Mouse (Mus musculus) stomach, embryonic 15.5 days (tissue): ENCODE results near the gene Tcl1b3. TPM values are rescaled to one million over a fixed set of nuclear protein-coding genes. Genes with fewer than 3 reads are reported as not detected.
"Not testable (repeated sequence)": the region's sequence is repeated elsewhere in the genome, so short reads cannot be mapped to it uniquely, and the experiment has no call there.

Experiments used
- ATAC-seq: fragments of 200-750 bp; cut with Nextera tagmentation; 2 replicates; pipeline ENCODE4 v1.8.0; 2017; ENCODE audit warnings: low read depth, moderate number of reproducible peaks, moderate TSS enrichment; ENCODE audit not compliant: insufficient read depth, low FRiP score
- H3K27ac ChIP-seq: fragments of 300-500 bp; sonication (generic); 2 replicates; pipeline ENCODE4 v1.5.1; 2015; ENCODE audit warnings: mild to moderate bottlenecking, inconsistent platforms
- H3K27me3 ChIP-seq: fragments of 300-500 bp; sonication (generic); replicated peaks from 2 replicates; pipeline ENCODE4 v1.6.1; 2015; ENCODE audit warnings: inconsistent platforms
- H3K36me3 ChIP-seq: fragments of 300-500 bp; sonication (generic); 2 replicates; pipeline ENCODE4 v1.6.1; 2015; ENCODE audit warnings: inconsistent platforms
- H3K4me1 ChIP-seq: fragments of 300-500 bp; sonication (generic); 2 replicates; pipeline ENCODE4 v1.6.1; 2015; ENCODE audit warnings: inconsistent platforms
- H3K4me2 ChIP-seq: fragments of 300-500 bp; sonication (generic); 2 replicates; pipeline ENCODE4 v1.6.1; 2015; ENCODE audit warnings: mild to moderate bottlenecking, inconsistent platforms
- H3K4me3 ChIP-seq: fragments of 300-500 bp; sonication (generic); replicated peaks from 2 replicates; pipeline ENCODE4 v1.5.1; 2015; ENCODE audit warnings: inconsistent platforms
- H3K9ac ChIP-seq: fragments of 300-500 bp; sonication (generic); 2 replicates; pipeline ENCODE4 v1.6.1; 2015; ENCODE audit warnings: inconsistent platforms
- H3K9me3 ChIP-seq: fragments of 300-500 bp; sonication (generic); 2 replicates; pipeline ENCODE4 v1.6.1; 2016; ENCODE audit warnings: inconsistent platforms
- WGBS: fragments of 180-500 bp; shearing (Covaris S2); methylation state at CpG from one replicate; pipeline ENCODE4 v1.1.7; 2015; 5-methylcytosine and 5-hydroxymethylcytosine counted together
- polyA plus RNA-seq: library from polyadenylated mRNA; unstranded; fragments of >200 nt; fragmentation: Nextera tagmentation; extraction: Ambion mirVana; gene quantifications from 2 replicates; pipeline ENCODE4 v1.2.1, GENCODE M21; 2015

The Tcl1b3 gene
- polyA plus RNA-seq: not detected in 2 replicates

DNA sequence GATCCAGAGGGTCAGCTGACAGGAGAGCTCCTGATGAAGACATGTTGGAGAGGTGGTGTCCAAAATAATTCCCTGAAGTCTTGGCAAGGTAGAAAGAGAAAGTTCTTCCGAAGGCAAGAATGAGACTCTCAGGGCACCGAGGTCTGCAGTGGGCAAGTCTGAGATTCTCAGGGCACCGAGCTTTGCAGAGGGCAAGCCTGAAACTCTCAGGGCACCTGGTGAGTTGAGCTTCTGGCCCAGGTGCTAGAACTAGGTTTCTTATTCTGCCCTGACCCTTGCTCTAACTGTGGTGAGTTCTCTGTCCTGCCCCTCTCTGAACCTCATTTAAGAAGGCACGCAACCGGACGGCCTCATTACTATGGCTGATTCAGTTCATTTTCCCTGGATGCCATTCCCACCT lies at the start of gene Tcl1b3:
TSS of gene Tcl1b3 (plus strand) at position 301 of the 400 bp plus-strand sequence.
- 88% methylated on average over 6 of the region's 6 CpGs for WGBS
- H3K4me2 ChIP-seq: not testable (repeated sequence)

DNA sequence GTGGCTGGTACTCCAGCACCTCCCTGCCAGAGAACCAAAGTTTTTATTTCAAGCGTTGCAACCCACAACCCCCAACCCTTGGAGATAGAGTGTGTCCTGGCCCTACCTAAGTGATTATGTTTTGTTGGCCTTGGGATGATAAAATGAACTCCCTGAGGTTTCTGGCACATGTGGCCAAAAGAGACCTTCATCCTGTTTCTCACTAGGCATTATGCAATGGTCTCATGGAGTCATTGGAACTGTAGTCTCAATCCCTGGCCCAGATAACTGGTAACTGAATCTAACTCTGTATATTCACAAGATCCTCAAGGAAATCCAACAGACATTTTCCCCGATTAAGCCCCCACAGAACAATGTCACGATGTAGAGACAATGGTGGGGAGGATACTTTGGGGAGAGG lies 47.7 kb upstream of the Tcl1b3 start:
- H3K9ac ChIP-seq: no peak overlapping the region
- WGBS: 89% methylated on average over 3 of the region's 3 CpGs
- no peak for ATAC-seq

More for the DNA sequence above, at the start of gene Tcl1b3:
- H3K9ac ChIP-seq, ATAC-seq, H3K36me3 ChIP-seq, H3K27me3 ChIP-seq, H3K9me3 ChIP-seq, H3K4me1 ChIP-seq, H3K4me3 ChIP-seq, H3K27ac ChIP-seq: not testable (repeated sequence)

DNA sequence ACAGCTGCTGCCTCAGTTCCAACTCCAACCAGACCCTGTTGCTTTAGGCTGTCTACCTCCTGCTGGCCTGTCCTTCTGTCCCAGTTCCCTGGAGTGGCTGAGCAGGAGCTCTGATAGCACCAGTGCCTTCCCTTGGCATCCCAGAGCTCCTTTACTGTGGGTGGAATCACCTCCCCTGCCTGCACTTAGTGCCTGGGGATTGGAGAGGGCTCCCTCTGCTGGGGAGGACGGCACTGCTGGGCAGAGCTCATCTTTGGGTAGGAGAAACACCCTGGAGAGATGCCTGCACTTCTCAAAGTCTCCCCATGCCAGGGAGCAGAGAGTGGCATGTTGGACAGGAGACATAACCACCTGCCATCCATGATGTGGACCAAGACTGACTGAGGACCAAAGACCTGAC lies 45.9 kb upstream of the Tcl1b3 start:
- H3K4me2 ChIP-seq, H3K4me1 ChIP-seq, H3K27me3 ChIP-seq, H3K9ac ChIP-seq, ATAC-seq, H3K27ac ChIP-seq, H3K4me3 ChIP-seq, H3K36me3 ChIP-seq, H3K9me3 ChIP-seq: not testable (repeated sequence)
- WGBS: 26% methylated on average over 1 of the region's 1 CpGs

More for the DNA sequence above, 47.7 kb upstream of the Tcl1b3 start:
- Histone ChIP-seq H3K4me3 (no peak overlapping the region), H3K9me3 (no peaks in the 10 kb centered on the region), H3K4me2 (no peak overlapping the region), H3K27me3 (no peaks in the 10 kb centered on the region), H3K36me3 (no peaks in the 10 kb centered on the region), H3K4me1 (no peaks in the 10 kb centered on the region), H3K27ac (no peak overlapping the region)

DNA sequence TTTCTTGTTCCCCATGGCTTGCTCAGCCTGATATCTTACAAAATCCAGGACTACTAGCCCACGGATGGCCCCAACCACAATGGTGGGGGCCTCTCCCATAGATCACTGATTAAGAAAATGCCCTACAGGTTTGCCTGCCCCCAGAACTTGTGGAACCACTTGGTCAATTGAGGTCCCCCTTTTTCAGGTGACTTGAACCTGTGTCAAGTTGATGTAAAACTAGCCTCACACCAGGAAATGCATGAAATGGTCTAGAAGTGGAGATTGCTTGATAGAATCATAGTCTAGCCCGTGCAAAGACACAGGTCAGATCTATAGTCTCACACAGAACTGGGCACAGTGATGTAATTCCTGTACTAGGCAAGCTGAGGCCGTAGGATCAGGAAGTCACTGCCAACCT lies 45.1 kb upstream of the Tcl1b3 start, which contains the start of gene Tcl1b2:
TSS of gene Tcl1b2 (plus strand) at position 301 of the 400 bp plus-strand sequence.
- H3K27me3 ChIP-seq: no peaks in the 10 kb centered on the region
- H3K4me2 ChIP-seq: no peak within 1 kb of the TSS
- no peaks in the 10 kb centered on the region for H3K36me3 ChIP-seq
- no peak within 1 kb of the TSS for H3K9ac ChIP-seq
- no peak within 1 kb of the TSS for H3K4me3 ChIP-seq
- H3K4me1 ChIP-seq: no peaks in the 10 kb centered on the region
- ATAC-seq: no peak
- 75% methylated on average over 3 of the region's 3 CpGs for WGBS
- H3K9me3 ChIP-seq: no peaks in the 10 kb centered on the region
- H3K27ac ChIP-seq: no peak within 1 kb of the TSS

DNA sequence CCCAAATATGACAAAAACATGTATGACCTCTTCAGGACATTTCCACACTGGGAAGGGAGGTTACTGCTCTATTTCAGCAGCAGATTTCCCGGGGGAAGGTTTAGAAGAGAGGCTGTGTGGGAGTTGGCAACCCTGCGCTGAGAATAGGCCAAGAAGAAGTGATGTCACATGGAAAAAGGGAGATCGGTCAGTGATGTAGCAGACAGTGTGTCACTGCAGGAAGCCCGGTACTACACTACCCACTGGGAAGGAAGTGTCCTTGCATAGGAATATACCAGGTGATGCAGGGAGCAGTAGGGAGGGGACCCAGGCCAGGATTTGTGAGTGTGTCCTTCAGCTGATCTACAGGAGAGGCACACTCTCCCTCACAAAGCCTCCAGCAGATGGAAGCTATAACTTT lies 35.6 kb upstream of the Tcl1b3 start:
- not testable (repeated sequence) for H3K4me2 ChIP-seq, ATAC-seq, H3K27ac ChIP-seq, H3K4me3 ChIP-seq, H3K27me3 ChIP-seq, H3K36me3 ChIP-seq, H3K9me3 ChIP-seq, H3K4me1 ChIP-seq, H3K9ac ChIP-seq
- WGBS: 70% methylated on average over 4 of the region's 4 CpGs

DNA sequence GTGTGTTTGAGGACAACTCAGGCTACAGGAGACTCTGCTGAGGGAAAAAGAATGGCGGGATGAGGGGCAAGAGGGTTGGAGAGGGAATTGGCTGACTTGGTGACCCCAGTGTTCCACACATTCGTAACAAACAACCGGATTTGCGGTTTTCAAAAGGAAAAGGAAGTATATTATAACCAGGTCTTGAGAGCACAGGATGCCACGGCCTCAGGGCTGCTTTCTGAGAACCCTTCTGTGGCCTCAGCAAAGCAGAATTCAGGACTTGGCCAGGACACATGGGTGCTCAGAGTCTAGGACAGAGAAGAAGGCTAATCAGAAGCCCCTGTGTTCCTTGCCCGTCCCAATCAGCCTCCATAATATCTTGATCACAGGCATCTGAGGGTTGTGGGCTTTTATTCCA lies 32.0 kb upstream of the Tcl1b3 start:
- no peak overlapping the region for H3K9ac ChIP-seq
- H3K27ac ChIP-seq: no peak overlapping the region
- H3K9me3 ChIP-seq: no peaks in the 10 kb centered on the region
- H3K27me3 ChIP-seq: no peaks in the 10 kb centered on the region
- H3K36me3 ChIP-seq: no peaks in the 10 kb centered on the region
- no peak overlapping the region for H3K4me3 ChIP-seq
- 77% methylated on average over 6 of the region's 6 CpGs for WGBS
- H3K4me1 ChIP-seq: no peaks in the 10 kb centered on the region
- H3K4me2 ChIP-seq: no peak overlapping the region
- ATAC-seq: no peak

DNA sequence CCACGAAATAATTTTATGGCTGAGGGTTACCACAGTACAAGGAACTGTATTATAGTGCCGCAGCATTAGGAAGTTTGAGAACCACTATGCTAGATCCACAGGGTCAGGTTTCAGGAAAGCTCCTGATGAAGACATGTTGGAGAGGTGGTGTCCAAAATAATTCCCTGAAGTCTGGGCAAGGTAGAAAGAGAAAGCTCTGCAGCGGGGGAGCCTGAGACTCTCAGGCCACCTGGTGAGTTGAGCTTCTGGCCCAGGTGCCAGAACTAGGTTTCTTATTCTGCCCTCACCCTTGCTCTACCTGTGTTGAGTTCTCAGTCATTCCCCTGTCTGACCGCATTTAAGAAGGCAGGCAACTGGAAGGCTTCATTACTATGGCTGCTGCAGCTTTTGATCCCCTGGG lies 31.5 kb upstream of the Tcl1b3 start, which contains the start of gene Tcl1b1:
TSS of gene Tcl1b1 (plus strand) at position 301 of the 400 bp plus-strand sequence.
- ATAC-seq: no peak
- no peak within 1 kb of the TSS for H3K4me3 ChIP-seq
- H3K9me3 ChIP-seq: no peaks in the 10 kb centered on the region
- H3K27me3 ChIP-seq: no peaks in the 10 kb centered on the region
- H3K4me2 ChIP-seq: no peak within 1 kb of the TSS
- H3K27ac ChIP-seq: no peak within 1 kb of the TSS
- WGBS: 79% methylated on average over 4 of the region's 4 CpGs
- no peak within 1 kb of the TSS for H3K9ac ChIP-seq
- H3K4me1 ChIP-seq: no peaks in the 10 kb centered on the region
- H3K36me3 ChIP-seq: no peaks in the 10 kb centered on the region

DNA sequence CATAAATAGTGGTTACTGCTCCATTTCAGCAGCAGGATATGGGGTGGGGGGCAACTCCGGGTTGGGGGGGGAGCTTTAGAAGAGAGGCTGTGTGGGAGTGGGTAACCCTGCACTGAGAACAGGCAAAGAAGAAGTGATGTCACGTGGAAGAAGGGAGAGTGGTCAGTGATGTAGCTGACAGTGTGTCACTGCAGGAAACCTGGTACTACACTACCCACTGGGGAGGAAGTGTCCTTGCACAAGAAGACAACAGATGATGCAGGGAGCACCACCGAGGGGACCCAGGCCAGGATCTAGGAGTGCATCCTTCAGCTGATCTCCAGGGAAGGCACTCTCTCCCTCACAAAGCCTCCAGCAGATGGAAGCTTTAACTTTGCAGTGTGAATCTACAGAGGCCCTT lies 24.1 kb upstream of the Tcl1b3 start:
- no peak overlapping the region for H3K27ac ChIP-seq
- WGBS: 65% methylated on average over 3 of the region's 3 CpGs
- ATAC-seq: no peak
- H3K9ac ChIP-seq: no peak overlapping the region
- H3K4me1 ChIP-seq: no peaks in the 10 kb centered on the region
- H3K4me3 ChIP-seq: no peak overlapping the region
- H3K4me2 ChIP-seq: no peak overlapping the region
- no peaks in the 10 kb centered on the region for H3K9me3 ChIP-seq
- H3K36me3 ChIP-seq: no peaks in the 10 kb centered on the region
- no peaks in the 10 kb centered on the region for H3K27me3 ChIP-seq

DNA sequence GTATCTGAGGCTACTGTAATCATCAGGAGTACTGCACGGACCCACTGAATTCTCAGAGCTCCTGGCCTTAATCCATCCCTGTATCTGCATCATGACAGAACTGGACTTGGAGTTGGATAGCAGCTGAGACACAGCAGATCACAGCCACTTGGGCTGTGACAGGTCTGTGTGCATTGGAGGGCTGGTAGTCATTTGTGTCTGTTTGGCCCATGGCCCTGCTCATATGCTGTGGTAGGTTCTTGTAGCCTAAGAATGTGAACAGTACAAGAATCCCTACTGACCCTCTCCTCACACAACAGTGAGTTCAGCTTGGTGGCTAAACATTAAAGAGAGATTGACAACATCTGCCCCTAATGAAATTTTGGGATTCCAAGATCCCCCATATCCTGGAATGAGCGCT lies 17.5 kb upstream of the Tcl1b3 start:
- ATAC-seq: no peak
- H3K4me3 ChIP-seq: no peak overlapping the region
- H3K9ac ChIP-seq: no peak overlapping the region
- no peak overlapping the region for H3K27ac ChIP-seq
- H3K4me1 ChIP-seq: no peaks in the 10 kb centered on the region
- no peaks in the 10 kb centered on the region for H3K27me3 ChIP-seq
- no peaks in the 10 kb centered on the region for H3K36me3 ChIP-seq
- no peak overlapping the region for H3K4me2 ChIP-seq
- WGBS: 82% methylated on average over 2 of the region's 2 CpGs
- H3K9me3 ChIP-seq: no peaks in the 10 kb centered on the region

DNA sequence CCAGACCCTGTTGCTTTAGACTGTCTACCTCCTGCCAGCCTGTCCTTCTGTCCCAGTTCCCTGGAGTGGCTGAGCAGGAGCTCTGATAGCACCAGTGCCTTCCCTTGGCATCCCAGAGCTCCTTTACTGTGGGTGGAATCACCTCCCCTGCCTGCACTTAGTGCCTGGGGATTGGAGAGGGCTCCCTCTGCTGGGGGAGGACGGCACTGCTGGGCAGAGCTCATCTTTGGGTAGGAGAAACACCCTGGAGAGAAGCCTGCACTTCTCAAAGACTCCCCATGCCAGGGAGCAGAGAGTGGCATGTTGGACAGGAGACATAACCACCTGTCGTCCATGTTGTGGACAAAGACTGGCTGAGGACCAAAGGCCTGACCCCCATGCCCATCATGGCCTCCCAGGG lies 16.5 kb upstream of the Tcl1b3 start:
- not testable (repeated sequence) for H3K4me3 ChIP-seq, ATAC-seq, H3K4me2 ChIP-seq, H3K9me3 ChIP-seq, H3K4me1 ChIP-seq, H3K9ac ChIP-seq, H3K27ac ChIP-seq, H3K27me3 ChIP-seq, H3K36me3 ChIP-seq
- 34% methylated on average over 2 of the region's 2 CpGs for WGBS

DNA sequence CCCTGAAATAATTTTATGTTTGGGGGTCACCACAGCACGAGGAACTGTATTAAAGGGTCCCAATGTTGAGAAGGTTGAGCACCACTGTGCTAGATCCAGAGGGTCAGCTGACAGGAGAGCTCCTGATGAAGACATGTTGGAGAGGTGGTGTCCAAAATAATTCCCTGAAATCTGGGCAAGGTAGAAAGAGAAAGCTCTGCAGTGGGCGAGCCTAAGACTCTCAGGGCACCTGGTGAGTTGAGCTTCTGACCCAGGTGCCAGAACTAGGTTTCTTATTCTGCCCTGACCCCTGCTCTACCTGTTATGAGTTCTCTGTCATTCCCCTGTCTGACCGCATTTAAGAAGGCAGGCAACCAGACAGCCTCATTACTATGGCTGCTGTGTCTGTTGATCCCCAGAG lies 14.8 kb upstream of the Tcl1b3 start, which contains the start of gene Tcl1b5:
TSS of gene Tcl1b5 (plus strand) at position 301 of the 400 bp plus-strand sequence.
- not testable (repeated sequence) for H3K27ac ChIP-seq, H3K4me1 ChIP-seq, H3K4me3 ChIP-seq, H3K36me3 ChIP-seq, H3K4me2 ChIP-seq, ATAC-seq, H3K9me3 ChIP-seq, H3K27me3 ChIP-seq, H3K9ac ChIP-seq
- 50% methylated on average over 3 of the region's 3 CpGs for WGBS

DNA sequence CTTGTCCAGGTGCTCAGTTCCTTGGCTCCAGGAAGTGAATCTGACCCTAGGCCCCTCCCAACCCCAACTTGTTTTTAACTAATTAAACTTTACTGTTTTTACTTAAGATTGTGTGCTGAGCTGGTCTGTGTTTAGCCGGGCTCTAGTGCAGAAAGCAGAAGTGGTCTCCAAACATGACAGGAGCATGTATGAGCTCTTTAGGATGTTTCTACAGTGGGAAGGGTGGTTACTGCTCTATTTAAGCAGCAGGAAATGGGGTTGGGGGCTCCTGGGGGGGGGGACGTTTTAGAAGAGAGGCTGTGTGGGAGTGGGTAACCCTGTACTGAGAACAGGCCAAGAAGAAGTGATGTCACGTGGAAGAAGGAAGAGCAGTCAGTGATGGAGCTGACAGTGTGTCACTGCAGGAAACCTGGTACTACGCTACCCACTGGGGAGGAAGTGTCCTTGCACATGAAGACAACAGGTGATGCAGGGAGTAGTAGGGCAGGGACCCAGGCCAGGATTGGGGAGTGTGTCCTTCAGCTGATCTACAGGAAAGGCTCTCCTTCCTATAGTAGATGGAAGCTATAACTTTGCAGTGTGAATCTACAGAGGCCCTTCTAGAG lies 9.7 kb upstream of the Tcl1b3 start:
- 73% methylated on average over 4 of the region's 4 CpGs for WGBS
- not testable (repeated sequence) for H3K36me3 ChIP-seq, ATAC-seq, H3K27ac ChIP-seq, H3K27me3 ChIP-seq, H3K4me3 ChIP-seq, H3K9ac ChIP-seq, H3K4me2 ChIP-seq, H3K4me1 ChIP-seq, H3K9me3 ChIP-seq

DNA sequence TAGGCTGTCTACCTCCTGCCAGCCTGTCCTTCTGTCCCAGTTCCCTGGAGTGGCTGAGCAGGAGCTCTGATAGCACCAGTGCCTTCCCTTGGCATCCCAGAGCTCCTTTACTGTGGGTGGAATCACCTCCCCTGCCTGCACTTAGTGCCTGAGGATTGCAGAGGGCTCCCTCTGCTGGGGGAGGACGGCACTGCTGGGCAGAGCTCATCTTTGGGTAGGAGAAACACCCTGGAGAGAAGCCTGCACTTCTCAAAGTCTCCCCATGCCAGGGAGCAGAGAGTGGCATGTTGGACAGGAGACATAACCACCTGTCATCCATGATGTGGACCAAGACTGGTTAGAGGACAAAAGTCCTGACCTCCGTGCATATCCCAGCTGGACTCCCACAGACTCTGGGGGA lies 1.9 kb upstream of the Tcl1b3 start:
- ATAC-seq, H3K9me3 ChIP-seq, H3K27ac ChIP-seq, H3K4me3 ChIP-seq, H3K9ac ChIP-seq, H3K36me3 ChIP-seq, H3K4me2 ChIP-seq, H3K4me1 ChIP-seq, H3K27me3 ChIP-seq: not testable (repeated sequence)
- 48% methylated on average over 2 of the region's 2 CpGs for WGBS
